Mouse (Mus musculus) small intestine, adult 2 months (tissue): ENCODE data around the gene Golga2.

Source experiments
- CTCF ChIP-seq: fragments of 200-500 bp; IDR thresholded peaks from 2 replicates; pipeline ENCODE4 v1.5.1; 2012; ENCODE audit warnings: low read depth, mild to moderate bottlenecking, control low read depth, inconsistent platforms, low read length, moderate library complexity, mixed read lengths; ENCODE audit not compliant: insufficient replicate concordance, insufficient read length; ENCODE audit errors: extremely low read depth
- POLR2A ChIP-seq: fragments of 200-500 bp; IDR thresholded peaks from 2 replicates; pipeline ENCODE4 v1.6.1; 2012; ENCODE audit warnings: low read depth, mild to moderate bottlenecking, control low read depth, inconsistent platforms, low read length, moderate library complexity

DNA sequence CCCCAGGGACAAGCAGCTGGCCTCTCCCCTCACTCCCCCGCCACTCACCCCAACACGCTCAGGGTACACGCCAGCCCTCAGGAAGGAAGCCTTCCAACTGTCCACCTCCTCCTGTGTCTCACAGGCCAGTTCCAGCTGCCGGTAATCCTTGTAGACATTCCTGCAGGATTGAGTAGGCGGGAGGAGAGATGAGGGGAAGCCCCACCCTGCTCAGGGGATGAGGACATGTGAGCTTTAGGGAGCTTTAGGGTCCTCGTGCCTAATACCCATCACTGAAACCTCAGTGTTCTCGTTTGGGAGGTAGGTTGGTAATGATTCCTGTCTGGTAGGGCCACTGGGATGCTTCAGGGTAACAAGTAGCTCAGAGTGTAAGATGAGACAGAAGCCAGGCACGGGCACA is 28.6 kb downstream of the Golga2 start:
- TF ChIP-seq POLR2A, result no peak
- TF ChIP-seq CTCF, result no peak
